Mouse (Mus musculus) small intestine, adult 2 months (tissue): ENCODE data around the gene Zfand4.

ENCODE experiments used
- CTCF ChIP-seq: fragments of 200-500 bp; IDR thresholded peaks from 2 replicates; pipeline ENCODE4 v1.5.1; 2012; ENCODE audit warnings: low read depth, mild to moderate bottlenecking, control low read depth, inconsistent platforms, low read length, moderate library complexity, mixed read lengths; ENCODE audit not compliant: insufficient replicate concordance, insufficient read length; ENCODE audit errors: extremely low read depth
- POLR2A ChIP-seq: fragments of 200-500 bp; IDR thresholded peaks from 2 replicates; pipeline ENCODE4 v1.6.1; 2012; ENCODE audit warnings: low read depth, mild to moderate bottlenecking, control low read depth, inconsistent platforms, low read length, moderate library complexity

DNA sequence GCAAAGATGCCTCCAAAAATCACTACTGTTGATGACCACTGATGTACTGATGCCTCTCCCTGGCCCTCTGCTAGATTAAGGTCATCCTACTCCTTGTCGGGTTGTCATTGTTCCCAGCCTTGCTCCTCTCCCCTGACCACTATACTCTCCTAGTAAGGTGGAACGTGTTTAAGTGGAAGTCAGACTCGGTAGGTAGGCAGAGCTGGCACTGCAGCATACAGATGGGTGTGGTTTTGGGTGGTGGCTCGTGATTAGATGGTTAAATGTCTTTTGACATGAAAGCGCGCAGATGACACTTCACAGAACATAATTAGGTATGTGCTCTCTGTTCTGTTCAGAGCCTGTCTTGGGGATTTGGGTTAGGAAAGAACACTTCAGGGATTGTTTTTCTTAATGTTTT, 86.6 kb downstream of the Zfand4 start:
- no peak for TF ChIP-seq CTCF
- TF ChIP-seq POLR2A = no peak
